Mouse (Mus musculus) midbrain, postnatal 0 days (tissue): Measurements from ENCODE around the gene Tmc3. TPM values are rescaled to one million over a fixed set of nuclear protein-coding genes. Genes with fewer than 3 reads are reported as not detected.

Experiments used
- ATAC-seq: fragments of 200-750 bp; cut with Nextera tagmentation; 2 replicates; pipeline ENCODE4 v1.8.0; 2017; ENCODE audit warnings: moderate number of reproducible peaks, mild to moderate bottlenecking, moderate TSS enrichment, moderate library complexity; ENCODE audit not compliant: low FRiP score
- DNase-seq: peaks from one replicate; pipeline ENCODE4 v3.0.0-alpha.2; 2015; ENCODE audit warnings: low spot score
- H3K27ac ChIP-seq: fragments of 300-500 bp; sonication (generic); 2 replicates; pipeline ENCODE4 v1.5.1; 2014; ENCODE audit warnings: low read depth, mild to moderate bottlenecking, low read length, mixed read lengths
- H3K27me3 ChIP-seq: fragments of 300-500 bp; sonication (generic); 2 replicates; pipeline ENCODE4 v1.6.1; 2014; ENCODE audit warnings: low read length, control low read depth, mixed read lengths; ENCODE audit not compliant: insufficient read depth
- H3K36me3 ChIP-seq: fragments of 300-500 bp; sonication (generic); 2 replicates; pipeline ENCODE4 v1.6.1; 2014; ENCODE audit warnings: low read length, control low read depth, mixed read lengths; ENCODE audit not compliant: insufficient read depth
- H3K4me1 ChIP-seq: fragments of 300-500 bp; sonication (generic); 2 replicates; pipeline ENCODE4 v1.6.1; 2014; ENCODE audit warnings: mild to moderate bottlenecking, control low read depth, antibody characterized with exemption, low read length, mixed read lengths; ENCODE audit not compliant: insufficient read depth
- H3K4me2 ChIP-seq: fragments of 300-500 bp; sonication (generic); 2 replicates; pipeline ENCODE4 v1.6.1; 2014; ENCODE audit warnings: low read depth, mild to moderate bottlenecking, low read length, mixed read lengths; ENCODE audit not compliant: poor library complexity, severe bottlenecking
- H3K4me3 ChIP-seq: fragments of 300-500 bp; sonication (generic); 2 replicates; pipeline ENCODE4 v1.5.1; 2014; ENCODE audit warnings: low read depth, mild to moderate bottlenecking, low read length, moderate library complexity
- H3K9ac ChIP-seq: fragments of 300-500 bp; sonication (generic); replicated peaks from 2 replicates; pipeline ENCODE4 v1.6.1; 2014; ENCODE audit warnings: mild to moderate bottlenecking, low read length, moderate library complexity, mixed read lengths; ENCODE audit not compliant: poor library complexity, severe bottlenecking
- H3K9me3 ChIP-seq: fragments of 300-500 bp; sonication (generic); 2 replicates; pipeline ENCODE4 v1.6.1; 2016; ENCODE audit warnings: low read length, control low read depth
- CTCF ChIP-seq: IDR thresholded peaks from 2 replicates; pipeline ENCODE4 v1.5.1; 2016; ENCODE audit warnings: antibody characterized with exemption, mild to moderate bottlenecking
- WGBS: fragments of 180-500 bp; shearing (Covaris S2); extraction: QIAGEN DNeasy Blood & Tissue Kit; methylation state at CpG from one replicate; pipeline ENCODE4 v1.1.7; 2014; 5-methylcytosine and 5-hydroxymethylcytosine counted together
- polyA plus RNA-seq: library from polyadenylated mRNA; unstranded; fragments of >200 nt; fragmentation: Nextera tagmentation; extraction: Ambion mirVana; gene quantifications from 2 replicates; pipeline ENCODE4 v1.2.1, GENCODE M21; 2015
- total RNA-seq: library from RNA; depleted of rRNA; stranded (reverse); fragments of >200 nt; gene quantifications from 2 replicates; pipeline ENCODE4 v1.2.3, GENCODE M21; 2014

Tmc3 gene
- total and polyA plus RNA-seq, 2 experiments from 2014 or later = 0.11 to 0.23 TPM

DNA sequence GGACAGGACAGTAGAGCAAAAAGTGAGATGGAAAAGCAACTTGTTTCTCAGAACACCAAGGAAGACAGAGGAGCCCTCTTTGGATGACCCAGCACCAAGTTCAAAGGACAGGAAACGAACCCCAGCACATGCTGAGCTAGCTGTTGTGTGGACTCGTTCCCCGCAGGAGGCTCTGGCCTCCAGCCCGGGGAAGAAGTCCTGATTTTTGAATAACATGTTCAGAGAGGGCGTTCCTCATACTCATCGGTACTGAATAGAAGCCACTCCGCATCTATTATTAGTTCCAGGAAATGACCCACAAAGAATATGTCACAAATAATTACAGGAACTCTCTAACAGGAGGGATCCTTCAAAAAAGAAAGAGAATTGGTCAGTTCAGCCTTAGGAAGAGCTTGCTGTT lies 18.8 kb upstream of the Tmc3 start:
- Histone ChIP-seq H3K36me3 (no peaks in the 10 kb centered on the region), H3K9ac (no peak overlapping the region), H3K9me3 (no peaks in the 10 kb centered on the region), H3K4me2 (no peak overlapping the region), H3K4me3 (no peak overlapping the region), H3K4me1 (no peaks in the 10 kb centered on the region), H3K27ac (no peak overlapping the region), H3K27me3 (no peaks in the 10 kb centered on the region)
- WGBS = 24% methylated on average over 7 of the region's 7 CpGs
- ATAC-seq (no peak), DNase-seq (peak; percentile 19)
- no peak for TF ChIP-seq CTCF

DNA sequence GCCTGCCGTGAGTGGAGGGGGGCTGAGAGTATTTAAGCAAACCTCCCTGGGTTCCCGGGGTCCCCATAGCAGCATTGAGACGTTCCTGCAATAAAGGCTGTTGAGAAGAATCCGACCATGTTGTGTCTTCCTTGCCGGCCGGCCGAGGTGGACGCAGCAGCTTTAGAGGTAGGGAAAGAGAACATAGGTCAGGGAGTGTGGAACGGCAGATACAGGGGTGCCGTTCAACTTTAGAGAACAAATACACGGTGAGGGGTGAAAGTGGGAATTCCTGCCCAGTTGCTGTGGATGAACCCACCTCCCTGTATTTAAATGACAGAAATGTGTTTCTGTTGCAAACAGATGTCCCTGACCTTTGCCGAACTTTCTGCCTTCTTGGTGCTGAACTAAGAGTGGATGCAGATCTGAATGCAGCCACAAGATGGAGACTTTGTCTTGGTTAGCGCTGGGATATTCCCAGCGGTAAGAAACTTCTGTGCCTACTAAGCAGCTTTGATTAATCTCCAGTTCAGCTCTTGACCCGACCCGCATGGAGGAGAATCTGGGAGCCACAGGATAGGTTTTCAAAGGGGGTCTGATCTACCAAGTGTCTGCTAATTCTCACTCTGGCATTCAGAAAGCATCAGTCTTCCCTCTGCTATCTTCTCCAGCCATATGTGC lies 16.8 kb upstream of the Tmc3 start:
- no peak; the same call in 1 of the 2 replicates for ATAC-seq
- no peaks in the 10 kb centered on the region for H3K27me3 ChIP-seq
- no peak overlapping the region for H3K27ac ChIP-seq
- H3K4me3 ChIP-seq = no peak overlapping the region
- no peaks in the 10 kb centered on the region for H3K4me1 ChIP-seq
- peak; percentile 76 for DNase-seq
- H3K4me2 ChIP-seq = no peak overlapping the region
- H3K9ac ChIP-seq = no peak overlapping the region
- H3K36me3 ChIP-seq = no peaks in the 10 kb centered on the region
- no peaks in the 10 kb centered on the region for H3K9me3 ChIP-seq
- peak; percentile 94 for TF ChIP-seq CTCF
- WGBS = 50% methylated on average over 16 of the region's 16 CpGs

DNA sequence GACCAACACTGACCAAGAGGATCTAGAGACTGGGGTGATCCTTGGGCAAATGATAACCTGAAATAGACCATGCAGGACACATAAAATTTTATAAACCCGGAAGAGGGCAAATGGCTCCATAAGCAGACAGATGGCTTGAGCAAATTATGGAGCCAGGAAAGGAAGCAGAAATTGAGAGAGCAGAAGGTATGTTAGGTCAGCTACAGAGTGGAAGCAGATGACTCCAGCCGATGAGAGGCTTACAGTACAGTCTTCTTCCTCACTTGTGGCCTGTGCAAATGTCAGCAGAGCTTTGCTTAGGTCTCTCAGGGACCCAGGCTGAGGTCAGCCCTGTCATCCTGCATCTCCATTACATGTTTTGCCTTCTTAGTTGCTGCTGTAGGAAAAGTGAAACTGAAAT lies 15.9 kb upstream of the Tmc3 start:
- Histone ChIP-seq H3K27me3 (no peaks in the 10 kb centered on the region), H3K9me3 (no peaks in the 10 kb centered on the region), H3K36me3 (no peaks in the 10 kb centered on the region), H3K27ac (no peak overlapping the region), H3K4me2 (no peak overlapping the region), H3K9ac (no peak overlapping the region), H3K4me1 (no peaks in the 10 kb centered on the region), H3K4me3 (no peak overlapping the region)
- WGBS = 96% methylated on average over 2 of the region's 2 CpGs
- ATAC-seq (no peak), DNase-seq (no peak)
- no peak for TF ChIP-seq CTCF

DNA sequence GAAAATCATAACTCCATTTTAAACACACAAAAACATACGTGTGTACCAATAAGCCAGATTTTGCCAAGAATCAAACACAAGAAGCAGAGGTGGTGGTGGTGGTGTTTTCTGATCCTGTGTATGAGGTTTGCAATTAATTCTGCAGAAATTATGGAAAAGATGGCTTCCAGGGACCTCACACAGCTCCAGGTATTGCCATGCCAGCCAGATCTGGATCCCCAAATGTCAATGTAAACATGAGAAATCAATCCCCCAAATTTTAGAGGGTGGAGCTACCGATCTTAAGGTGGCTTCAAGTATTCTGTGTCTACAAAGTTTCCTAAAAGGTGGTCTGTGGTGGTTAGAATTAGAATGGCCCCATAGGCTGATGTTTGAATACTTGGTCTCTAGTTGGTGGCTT lies 15.3 kb upstream of the Tmc3 start:
- Histone ChIP-seq H3K4me1 (no peaks in the 10 kb centered on the region), H3K36me3 (no peaks in the 10 kb centered on the region), H3K27ac (no peak overlapping the region), H3K4me3 (no peak overlapping the region), H3K9ac (no peak overlapping the region), H3K4me2 (no peak overlapping the region), H3K9me3 (no peaks in the 10 kb centered on the region), H3K27me3 (no peaks in the 10 kb centered on the region)
- no peak for ATAC-seq
- DNase-seq = no peak
- WGBS = 90% methylated on average over 2 of the region's 2 CpGs
- TF ChIP-seq CTCF = no peak

DNA sequence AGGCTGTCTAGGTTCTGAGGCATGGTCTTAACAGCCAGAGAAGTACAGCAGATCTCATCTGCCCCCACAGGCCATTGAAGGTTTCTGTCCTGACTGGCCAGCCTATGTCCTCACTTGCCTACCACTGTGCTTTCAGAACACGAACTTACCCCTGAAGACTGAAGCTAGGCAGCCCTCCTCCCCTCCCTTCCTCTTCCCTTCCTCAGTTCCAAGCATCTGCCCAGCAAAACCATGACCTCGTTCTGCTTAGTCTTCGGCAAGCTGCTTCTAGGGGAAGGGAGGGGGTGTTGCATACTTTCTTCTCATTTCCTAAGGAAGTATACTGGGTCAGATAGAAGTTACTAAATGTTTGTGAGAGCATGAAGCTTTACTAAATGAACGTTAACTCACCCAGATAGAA lies 13.7 kb upstream of the Tmc3 start:
- DNase-seq = no peak
- H3K27me3 ChIP-seq = no peaks in the 10 kb centered on the region
- no peak overlapping the region for H3K27ac ChIP-seq
- WGBS = 68% methylated on average over 4 of the region's 4 CpGs
- H3K9me3 ChIP-seq = no peaks in the 10 kb centered on the region
- H3K4me2 ChIP-seq = no peak overlapping the region
- no peak overlapping the region for H3K9ac ChIP-seq
- no peak for TF ChIP-seq CTCF
- H3K36me3 ChIP-seq = no peaks in the 10 kb centered on the region
- ATAC-seq = no peak
- no peak overlapping the region for H3K4me3 ChIP-seq
- no peaks in the 10 kb centered on the region for H3K4me1 ChIP-seq

DNA sequence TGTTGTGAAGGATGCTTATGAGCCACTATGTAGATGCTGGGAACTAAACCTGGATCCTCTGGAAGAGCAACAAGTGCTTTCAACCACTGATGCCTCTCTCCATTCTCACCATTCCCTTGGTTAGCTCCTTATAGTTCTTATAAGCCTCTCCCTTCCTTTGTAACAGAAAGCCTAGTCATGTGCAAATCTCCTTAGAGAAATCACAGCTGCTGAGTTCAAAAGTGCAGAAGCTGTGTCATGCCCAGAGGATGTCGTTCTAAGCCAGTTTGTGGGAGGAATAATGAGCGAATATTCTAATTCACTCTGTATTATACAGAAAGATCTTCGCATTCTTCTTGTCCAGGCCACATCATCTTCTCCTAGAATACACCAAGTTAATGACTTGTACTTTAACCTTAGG lies 12.8 kb upstream of the Tmc3 start:
- Histone ChIP-seq H3K4me2 (no peak overlapping the region), H3K9me3 (no peaks in the 10 kb centered on the region), H3K4me3 (no peak overlapping the region), H3K27ac (no peak overlapping the region), H3K9ac (no peak overlapping the region), H3K27me3 (no peaks in the 10 kb centered on the region), H3K36me3 (no peaks in the 10 kb centered on the region), H3K4me1 (no peaks in the 10 kb centered on the region)
- ATAC-seq = no peak
- 57% methylated on average over 3 of the region's 3 CpGs for WGBS
- TF ChIP-seq CTCF = no peak
- no peak for DNase-seq
